Mouse (Mus musculus): ENCODE data around the gene Hnrnpl. TPM values are rescaled to one million over a fixed set of nuclear protein-coding genes. Genes with fewer than 3 reads are reported as not detected.
A peak's percentile ranks its signal among the peaks of the same experiment; 100 is the strongest.

Gene Hnrnpl
- polyA plus RNA-seq, 1 experiment from 2014 or later: 154 TPM

- Histone ChIP-seq H3K27ac (ENCODE audit: low read length) (no peak overlapping the region), H3K4me1 (ENCODE audit: insufficient read depth, low read depth, low read length) (no peaks in the 10 kb centered on the region), H3K4me3 (ENCODE audit: low read depth, low read length) (no peak overlapping the region), H3K36me3 (ENCODE audit: insufficient read depth, low read length) (no peaks in the 10 kb centered on the region), H3K27me3 (replicated peaks; ENCODE audit: insufficient read depth, low read length) (no peaks in the 10 kb centered on the region), H3K9ac (replicated peaks; ENCODE audit: low read depth) (no peak overlapping the region), H3K9me3 (ENCODE audit: low read length) (no peaks in the 10 kb centered on the region), H3K4me2 (replicated peaks; ENCODE audit: low read depth, low read length) (no peak overlapping the region)
- no peak for TF ChIP-seq CTCF (IDR thresholded peaks at IDR 0.05)
- DNase-seq (ENCODE audit: low spot score) (no peak), ATAC-seq (no peak)
- WGBS: 92% methylated on average over 2 of the region's 2 CpGs
Measured at GRCm38 (mm10) chr7:28859953-28860352, 51.6 kb downstream of the Hnrnpl start.

GRCm38 (mm10) chr7:28860898-28861297 is 52.6 kb downstream of the Hnrnpl start:
- H3K27me3 ChIP-seq (replicated peaks; ENCODE audit: insufficient read depth, low read length): no peaks in the 10 kb centered on the region
- H3K9me3 ChIP-seq (ENCODE audit: low read length): no peaks in the 10 kb centered on the region
- no peak overlapping the region for H3K27ac ChIP-seq (ENCODE audit: low read length)
- H3K4me1 ChIP-seq (ENCODE audit: insufficient read depth, low read depth, low read length): peaks cover 5% of the 10 kb centered on the region; the same call in 1 of the 2 replicates
- DNase-seq (ENCODE audit: low spot score): no peak
- 85% methylated on average over 6 of the region's 6 CpGs for WGBS
- no peak overlapping the region for H3K4me2 ChIP-seq (replicated peaks; ENCODE audit: low read depth, low read length)
- TF ChIP-seq CTCF (IDR thresholded peaks at IDR 0.05) (no peak; the same call in 1 of the 2 replicates), EP300 (IDR thresholded peaks at IDR 0.05) (no peak)
- H3K4me3 ChIP-seq (ENCODE audit: low read depth, low read length): no peak overlapping the region
- ATAC-seq: no peak
- H3K36me3 ChIP-seq (ENCODE audit: insufficient read depth, low read length): no peaks in the 10 kb centered on the region
- H3K9ac ChIP-seq (replicated peaks; ENCODE audit: low read depth): no peak overlapping the region

- no peak for ATAC-seq
- TF ChIP-seq EP300 (IDR thresholded peaks at IDR 0.05) (no peak), CTCF (IDR thresholded peaks at IDR 0.05) (no peak)
- no peak overlapping the region for H3K4me3 ChIP-seq (ENCODE audit: low read depth, low read length)
- H3K4me1 ChIP-seq (ENCODE audit: insufficient read depth, low read depth, low read length): peaks cover 13% of the 10 kb centered on the region; the same call in 1 of the 2 replicates
- no peaks in the 10 kb centered on the region for H3K27me3 ChIP-seq (replicated peaks; ENCODE audit: insufficient read depth, low read length)
- no peaks in the 10 kb centered on the region for H3K36me3 ChIP-seq (ENCODE audit: insufficient read depth, low read length)
- peak; percentile 49 for DNase-seq (ENCODE audit: low spot score)
- H3K9ac ChIP-seq (replicated peaks; ENCODE audit: low read depth): no peak overlapping the region
- no peak overlapping the region for H3K27ac ChIP-seq (ENCODE audit: low read length)
- no peaks in the 10 kb centered on the region for H3K9me3 ChIP-seq (ENCODE audit: low read length)
- no peak overlapping the region for H3K4me2 ChIP-seq (replicated peaks; ENCODE audit: low read depth, low read length)
- 75% methylated on average over 15 of the region's 15 CpGs for WGBS
Measured at GRCm38 (mm10) chr7:28862817-28863499, 54.6 kb downstream of the Hnrnpl start.

- no peak within 1 kb of the TSS for H3K9ac ChIP-seq (replicated peaks; ENCODE audit: low read depth)
- ATAC-seq: no peak
- no peak for TF ChIP-seq CTCF (IDR thresholded peaks at IDR 0.05)
- H3K36me3 ChIP-seq (ENCODE audit: insufficient read depth, low read length): no peaks in the 10 kb centered on the region
- no peaks in the 10 kb centered on the region for H3K27me3 ChIP-seq (replicated peaks; ENCODE audit: insufficient read depth, low read length)
- peaks cover 13% of the 10 kb centered on the region; the same call in 1 of the 2 replicates for H3K4me1 ChIP-seq (ENCODE audit: insufficient read depth, low read depth, low read length)
- DNase-seq (ENCODE audit: low spot score): no peak
- WGBS: 79% methylated on average over 6 of the region's 6 CpGs
- no peak within 1 kb of the TSS for H3K4me3 ChIP-seq (ENCODE audit: low read depth, low read length)
- H3K4me2 ChIP-seq (replicated peaks; ENCODE audit: low read depth, low read length): no peak within 1 kb of the TSS
- H3K9me3 ChIP-seq (ENCODE audit: low read length): no peaks in the 10 kb centered on the region
- H3K27ac ChIP-seq (ENCODE audit: low read length): no peak within 1 kb of the TSS
Measured at GRCm38 (mm10) chr7:28863540-28863939, 55.2 kb downstream of the Hnrnpl start, which contains the start of gene Lgals7. Gene Lgals7 (plus strand): TSS chr7:28863853.

DNA sequence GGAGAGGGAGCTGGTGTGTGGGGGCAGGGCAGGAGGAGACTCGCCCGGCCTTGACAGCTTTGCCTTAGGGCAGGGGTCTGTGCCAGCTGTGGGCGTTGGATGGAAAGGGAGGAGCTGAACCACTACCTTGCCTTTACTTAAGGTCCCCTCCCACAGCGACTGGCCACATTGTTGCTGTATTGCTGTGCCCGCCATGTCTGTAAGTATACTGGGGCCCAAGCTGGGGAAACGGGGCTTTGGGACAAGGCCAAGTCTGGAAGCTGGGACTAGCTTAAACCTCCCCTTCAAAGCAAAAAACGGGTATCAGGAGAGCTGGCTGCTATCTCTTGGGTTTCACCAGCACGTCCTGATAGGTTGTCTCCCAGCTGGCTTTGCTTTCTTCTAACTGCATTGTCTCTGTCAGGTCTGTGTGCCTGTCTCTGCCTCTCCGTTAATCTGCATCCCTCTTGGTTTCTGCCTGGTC is 56.0 kb downstream of the Hnrnpl start:
- Histone ChIP-seq H3K4me1 (ENCODE audit: insufficient read depth, low read depth, low read length) (peaks cover 13% of the 10 kb centered on the region; the same call in 1 of the 2 replicates), H3K9me3 (ENCODE audit: low read length) (no peaks in the 10 kb centered on the region), H3K9ac (replicated peaks; ENCODE audit: low read depth) (no peak overlapping the region), H3K4me2 (replicated peaks; ENCODE audit: low read depth, low read length) (no peak overlapping the region), H3K36me3 (ENCODE audit: insufficient read depth, low read length) (no peaks in the 10 kb centered on the region), H3K27me3 (replicated peaks; ENCODE audit: insufficient read depth, low read length) (no peaks in the 10 kb centered on the region), H3K27ac (ENCODE audit: low read length) (no peak overlapping the region), H3K4me3 (ENCODE audit: low read depth, low read length) (no peak overlapping the region)
- WGBS: 51% methylated on average over 9 of the region's 9 CpGs
- TF ChIP-seq EP300 (IDR thresholded peaks at IDR 0.05) (no peak), CTCF (IDR thresholded peaks at IDR 0.05) (no peak)
- DNase-seq (ENCODE audit: low spot score) (no peak), ATAC-seq (no peak)

DNA sequence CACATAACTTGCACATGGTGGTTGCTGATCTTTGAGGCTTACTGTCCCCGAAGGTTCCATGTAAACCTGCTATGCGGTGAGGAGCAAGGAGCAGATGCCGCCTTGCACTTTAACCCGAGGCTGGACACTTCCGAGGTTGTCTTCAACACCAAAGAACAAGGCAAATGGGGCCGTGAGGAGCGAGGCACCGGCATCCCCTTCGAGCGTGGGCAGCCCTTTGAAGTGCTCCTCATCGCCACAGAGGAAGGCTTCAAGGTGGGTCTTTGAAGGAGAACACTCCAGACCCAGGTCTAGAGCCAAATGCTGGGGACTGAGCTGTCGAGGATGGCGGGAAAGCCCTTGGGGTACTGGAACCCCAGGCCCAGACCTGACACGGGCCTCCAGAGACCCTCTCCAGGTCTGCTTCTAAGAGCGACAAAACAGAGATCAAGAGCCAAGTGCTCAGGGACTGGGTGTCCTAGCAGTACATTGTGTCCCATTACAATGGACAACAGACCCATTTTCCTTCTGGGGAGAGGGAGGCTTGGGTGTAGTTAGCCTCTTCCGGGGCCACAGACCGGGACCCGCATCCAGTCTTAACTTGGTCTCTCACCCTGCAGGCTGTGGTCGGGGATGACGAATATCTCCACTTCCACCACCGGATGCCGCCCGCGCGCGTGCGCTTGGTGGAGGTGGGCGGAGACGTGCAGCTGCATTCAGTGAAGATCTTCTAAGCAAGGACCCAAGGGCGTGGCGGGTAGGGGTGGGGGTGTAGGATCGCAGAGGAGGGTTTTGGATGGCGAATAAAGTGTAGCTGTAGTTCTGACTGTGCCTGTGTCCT is 57.4 kb downstream of the Hnrnpl start:
- peak overlapping the region; percentile 32; the same call in 1 of the 2 replicates for H3K27ac ChIP-seq (ENCODE audit: low read length)
- DNase-seq (ENCODE audit: low spot score): peak; percentile 90
- WGBS: 36% methylated on average over 33 of the region's 33 CpGs

More for the DNA sequence above, 57.4 kb downstream of the Hnrnpl start:
- H3K4me3 ChIP-seq (ENCODE audit: low read depth, low read length): no peak overlapping the region; the same call in 1 of the 2 replicates
- TF ChIP-seq CTCF (IDR thresholded peaks at IDR 0.05) (peak; percentile 58), EP300 (IDR thresholded peaks at IDR 0.05) (no peak)
- peak overlapping the region; percentile 48 for H3K4me2 ChIP-seq (replicated peaks; ENCODE audit: low read depth, low read length)
- H3K4me1 ChIP-seq (ENCODE audit: insufficient read depth, low read depth, low read length): peaks cover 13% of the 10 kb centered on the region; the same call in 1 of the 2 replicates
- peak; percentile 82 for ATAC-seq
- no peaks in the 10 kb centered on the region for H3K36me3 ChIP-seq (ENCODE audit: insufficient read depth, low read length)
- H3K27me3 ChIP-seq (replicated peaks; ENCODE audit: insufficient read depth, low read length): no peaks in the 10 kb centered on the region
- no peak overlapping the region; the same call in 1 of the 2 replicates for H3K9ac ChIP-seq (replicated peaks; ENCODE audit: low read depth)
- H3K9me3 ChIP-seq (ENCODE audit: low read length): no peaks in the 10 kb centered on the region

All from lung, postnatal 0 days (tissue).